Mouse (Mus musculus) ovary, postnatal 14 days (tissue): Measurements from ENCODE around the gene Pde4d.

Source experiments
- DNase-seq: peaks from one replicate; pipeline ENCODE4 v3.0.0; 2022; ENCODE audit warnings: low spot score

Gene Pde4d

DNA sequence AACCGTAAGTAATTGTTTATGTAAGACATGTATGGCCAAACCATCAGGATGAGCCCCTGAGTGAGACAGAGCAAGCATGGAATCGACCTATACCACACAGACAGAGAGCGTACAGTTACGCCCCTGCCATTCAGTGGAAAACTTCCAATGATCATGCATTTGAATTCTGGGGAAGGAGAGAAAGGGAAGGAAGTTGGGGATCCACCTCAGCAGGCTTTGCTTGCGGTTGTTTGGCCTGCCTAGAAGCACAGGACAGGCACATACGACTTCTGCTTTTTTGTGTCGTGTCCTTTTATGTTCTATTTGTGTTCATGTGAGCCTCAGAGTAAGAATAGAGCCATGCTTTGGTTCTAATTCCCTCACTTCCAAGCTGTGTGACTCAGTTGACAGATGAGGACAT, 849.1 kb downstream of the Pde4d start:
- no peak for DNase-seq

DNA sequence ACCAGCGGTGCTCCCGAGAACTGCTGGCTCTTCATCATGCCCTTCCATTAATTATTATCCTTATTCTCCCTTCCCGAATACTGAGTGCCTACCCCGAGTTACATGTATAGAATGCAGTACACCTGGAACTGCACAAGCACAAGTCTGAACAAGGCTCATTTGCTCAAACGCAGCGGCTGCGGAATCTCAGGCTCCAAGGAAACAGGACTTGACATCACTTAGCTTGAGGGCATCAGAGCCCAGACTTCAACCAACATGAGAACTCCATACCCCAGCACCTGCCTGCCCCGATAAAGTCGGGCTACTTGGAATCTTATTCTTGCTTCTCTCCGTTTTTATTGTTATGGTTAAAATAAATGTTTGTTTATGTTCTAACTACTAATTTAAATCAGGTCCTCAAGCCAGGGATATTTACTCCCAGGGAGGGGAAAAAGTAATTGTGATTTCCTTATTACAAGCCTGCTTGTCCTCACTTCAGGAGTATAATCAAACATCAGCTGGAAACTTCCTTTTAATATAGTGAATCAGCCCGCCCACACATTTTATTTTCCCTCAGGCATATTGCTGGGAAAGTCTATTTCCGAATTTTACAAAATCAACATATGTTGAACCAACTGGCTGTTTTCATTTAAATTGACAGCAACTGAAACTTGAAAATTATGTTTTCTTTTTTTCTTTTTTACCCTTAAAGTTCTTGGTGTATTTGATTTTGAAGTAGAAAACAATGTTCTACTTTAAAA, 849.9 kb downstream of the Pde4d start:
- DNase-seq: no peak

DNA sequence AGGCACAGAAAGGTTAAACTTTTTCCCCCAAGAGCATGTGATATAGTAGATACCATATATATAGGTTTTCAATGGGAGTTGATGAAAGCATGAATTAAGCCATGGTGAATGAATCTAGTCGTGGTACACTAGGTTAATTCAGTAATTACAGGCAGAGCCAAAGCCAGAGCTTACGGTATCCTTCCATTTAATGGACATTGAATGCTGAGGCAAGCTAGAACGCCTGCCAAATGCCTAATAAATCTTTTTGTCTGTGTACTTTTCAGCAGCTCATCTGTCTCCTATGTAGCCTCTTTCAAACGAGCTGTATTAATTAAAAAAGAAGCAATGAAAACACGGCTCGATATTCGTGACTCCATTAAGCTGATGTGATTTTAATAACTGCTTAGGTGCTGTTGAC, 862.8 kb downstream of the Pde4d start:
- DNase-seq: no peak

DNA sequence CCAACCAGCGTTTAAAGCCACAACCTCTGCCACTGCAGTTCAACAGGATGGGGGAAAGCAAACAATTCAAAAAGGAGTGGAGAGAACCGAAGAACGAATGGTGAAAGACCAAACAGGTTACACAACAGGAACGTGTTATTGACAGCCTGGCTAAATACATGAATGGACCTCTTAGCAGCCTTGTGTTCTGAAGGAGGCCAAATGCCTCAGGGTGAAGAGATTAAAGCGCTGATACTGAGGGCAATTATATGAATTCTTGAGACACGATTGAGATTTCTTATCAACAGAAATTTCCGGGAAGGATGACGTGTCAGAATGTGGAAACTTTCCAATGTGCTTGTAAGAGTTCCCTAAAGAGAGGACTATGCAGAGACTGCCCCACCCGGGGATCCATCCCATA, 865.9 kb downstream of the Pde4d start:
- DNase-seq: no peak

DNA sequence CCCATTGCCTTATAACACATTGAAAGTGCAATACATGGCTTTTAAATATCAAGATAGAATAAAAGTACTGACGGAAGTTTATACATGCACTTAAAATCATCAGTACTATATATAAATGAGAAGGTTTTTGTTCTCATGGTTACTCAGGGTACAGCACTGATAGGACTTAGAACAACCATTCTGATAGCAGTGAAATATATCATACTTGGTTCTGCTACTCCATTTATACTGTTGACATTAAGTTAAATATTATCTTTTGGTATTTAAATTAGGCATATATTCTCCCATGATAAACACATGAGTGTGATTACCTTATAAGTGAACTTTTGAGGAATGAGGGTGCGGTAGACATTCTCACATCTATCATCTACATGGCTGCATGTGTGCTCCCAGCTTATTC, 867.9 kb downstream of the Pde4d start:
- DNase-seq: no peak

DNA sequence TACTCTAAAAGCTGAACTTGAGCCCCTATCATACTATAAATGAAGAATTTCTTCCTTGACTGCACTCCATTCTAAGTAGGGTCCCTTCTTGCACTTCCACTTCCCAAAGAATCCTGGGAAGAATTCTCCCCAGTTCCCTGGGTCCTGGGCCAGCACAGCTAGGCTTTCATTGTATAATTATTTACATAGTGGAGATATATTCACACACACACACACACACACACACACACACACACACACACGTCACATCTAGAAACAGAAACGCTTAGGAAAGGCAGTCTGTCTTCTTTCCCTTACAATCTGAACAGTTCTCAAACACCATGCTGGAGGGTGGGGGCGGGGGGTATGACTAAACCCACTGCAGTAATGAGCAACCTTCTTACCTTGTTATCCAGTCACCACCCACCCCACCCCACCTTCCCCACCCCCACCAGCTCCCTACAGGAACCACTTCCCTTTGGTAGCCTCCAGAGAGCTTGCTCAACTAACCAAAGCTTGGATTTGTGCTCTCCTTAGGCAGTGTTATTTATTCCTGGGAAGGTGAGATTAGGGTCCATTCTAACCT, 868.8 kb downstream of the Pde4d start:
- DNase-seq: no peak

DNA sequence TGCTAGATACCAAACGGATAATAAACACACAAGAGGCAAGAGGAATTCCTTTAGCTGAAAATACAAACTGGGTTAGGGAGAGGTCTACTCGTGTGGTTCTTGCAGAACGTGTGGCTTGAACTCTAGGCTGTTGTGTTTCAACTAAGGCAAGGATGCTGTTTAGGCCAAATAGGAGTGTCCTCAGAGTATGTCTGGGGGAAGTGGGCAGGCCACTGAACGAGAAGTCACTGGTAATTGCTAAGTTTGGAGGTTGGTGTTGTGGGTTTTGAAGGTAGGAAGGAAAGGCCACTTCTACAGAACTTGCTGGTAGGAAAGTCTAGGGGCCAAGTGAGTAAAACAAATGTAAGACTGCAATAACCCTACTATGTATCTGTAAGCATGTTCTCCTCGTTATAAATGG, 876.3 kb downstream of the Pde4d start:
- DNase-seq: no peak

DNA sequence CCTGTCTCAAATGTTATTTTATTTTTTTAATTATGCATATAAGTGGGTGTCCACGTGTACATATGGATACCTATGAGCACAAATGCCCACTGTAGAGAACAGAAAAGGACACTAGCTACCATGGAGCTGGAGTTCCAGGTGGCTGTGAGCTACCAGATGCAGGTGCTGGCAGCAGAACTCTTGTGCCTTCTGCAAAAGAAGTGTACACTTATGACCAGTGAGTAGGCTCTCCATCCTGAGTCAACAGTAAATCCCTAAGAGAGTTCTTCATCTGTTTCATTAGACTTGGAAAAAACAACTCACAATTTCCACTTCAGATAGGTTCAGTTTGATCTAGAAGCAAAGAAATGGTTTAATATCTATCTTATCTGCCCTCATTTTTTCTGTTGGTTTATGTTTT, 881.8 kb downstream of the Pde4d start:
- no peak for DNase-seq

DNA sequence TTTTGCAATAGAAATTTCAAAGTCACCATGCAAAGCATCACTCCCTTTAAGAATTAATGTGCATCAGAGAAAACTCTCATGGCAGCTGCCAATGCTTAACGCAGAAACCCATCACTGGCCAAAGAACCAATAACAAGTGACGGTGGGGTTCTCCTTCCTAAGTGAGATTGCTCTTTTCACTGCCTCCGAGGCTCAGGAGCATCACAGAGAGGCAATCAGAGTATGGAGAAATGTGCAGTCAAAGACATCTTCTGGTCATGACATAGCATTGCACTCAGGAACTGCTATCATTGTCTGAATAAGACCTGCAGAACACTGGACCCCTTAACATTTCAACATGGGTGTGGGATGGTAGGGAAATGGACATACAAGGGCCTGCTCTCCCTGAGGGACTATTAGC, 892.2 kb downstream of the Pde4d start:
- no peak for DNase-seq

DNA sequence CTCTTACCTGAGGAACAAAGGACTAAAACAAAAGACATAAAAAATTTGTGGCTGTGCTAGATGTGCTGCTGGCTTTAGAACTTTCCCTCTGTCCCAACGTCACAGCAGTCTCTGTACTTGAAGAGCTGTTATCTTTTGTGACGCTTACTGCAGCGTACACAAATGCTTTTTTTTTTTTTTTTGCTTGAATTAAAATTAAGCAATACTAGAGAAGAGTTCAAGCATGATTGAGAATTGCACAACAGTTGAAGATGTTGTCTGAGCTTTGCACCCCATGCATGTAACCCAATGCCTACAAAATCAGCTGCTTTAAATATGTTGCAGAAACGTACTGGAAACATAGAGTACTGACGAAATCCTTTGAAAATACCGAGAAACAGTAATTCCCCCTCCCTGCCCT, 892.7 kb downstream of the Pde4d start:
- DNase-seq: no peak

DNA sequence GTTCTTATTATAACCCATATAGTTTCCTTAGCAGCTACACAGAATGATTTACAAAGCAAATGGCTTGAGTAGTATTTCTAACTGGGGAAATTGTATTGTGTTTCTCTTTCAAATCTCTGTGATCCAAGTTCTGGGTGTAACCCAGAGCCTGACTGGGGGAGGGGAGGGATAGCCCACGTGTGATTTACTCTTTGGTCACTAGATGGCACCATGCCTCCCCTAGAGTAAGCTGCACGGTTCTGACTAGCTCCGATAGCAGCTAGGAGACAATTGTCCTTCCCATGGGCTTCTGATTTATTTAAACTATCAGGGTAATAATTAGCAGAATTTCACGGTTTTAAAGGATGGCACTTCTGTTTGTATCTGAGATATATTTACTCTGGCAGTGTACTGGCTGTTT, 893.8 kb downstream of the Pde4d start:
- DNase-seq: peak; percentile 69

DNA sequence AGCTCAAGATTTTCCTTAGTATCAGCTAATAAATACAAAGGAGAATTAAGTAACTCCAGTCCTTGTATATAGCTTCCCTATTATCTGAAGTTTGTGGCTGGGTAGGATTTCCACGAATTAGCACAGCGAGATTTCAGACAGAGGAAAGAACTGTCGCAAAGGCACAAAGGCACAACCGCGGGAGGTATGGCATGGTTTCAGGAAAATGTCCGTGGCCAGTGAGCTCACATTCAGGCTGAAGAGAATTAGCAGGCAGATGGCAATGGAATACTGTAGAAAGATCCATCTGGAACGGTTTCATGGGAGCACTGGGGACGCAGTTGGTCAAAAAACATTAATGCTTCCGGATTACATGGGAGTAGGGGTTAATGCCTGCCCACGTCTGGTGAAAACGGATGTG, 898.0 kb downstream of the Pde4d start:
- DNase-seq: no peak

DNA sequence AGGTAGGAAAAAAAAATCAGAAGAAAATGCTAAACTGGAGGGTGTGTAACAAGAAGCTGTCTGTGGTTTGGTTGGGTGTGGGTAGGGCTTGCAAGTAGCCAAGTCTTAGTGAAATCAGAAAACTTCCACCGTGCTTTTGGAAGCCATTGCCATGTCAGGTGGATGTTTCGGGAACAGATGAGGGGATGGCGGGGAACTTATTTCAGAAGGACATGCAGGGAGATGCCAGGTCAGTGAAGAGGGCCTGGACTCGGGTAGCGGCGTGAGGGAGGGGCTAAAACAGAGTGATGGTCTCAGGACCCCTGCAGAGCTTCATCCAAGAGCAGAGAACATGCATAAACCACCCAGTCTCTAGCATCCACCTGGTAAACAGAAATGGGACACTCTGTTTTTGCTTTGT, 898.6 kb downstream of the Pde4d start:
- DNase-seq: no peak

DNA sequence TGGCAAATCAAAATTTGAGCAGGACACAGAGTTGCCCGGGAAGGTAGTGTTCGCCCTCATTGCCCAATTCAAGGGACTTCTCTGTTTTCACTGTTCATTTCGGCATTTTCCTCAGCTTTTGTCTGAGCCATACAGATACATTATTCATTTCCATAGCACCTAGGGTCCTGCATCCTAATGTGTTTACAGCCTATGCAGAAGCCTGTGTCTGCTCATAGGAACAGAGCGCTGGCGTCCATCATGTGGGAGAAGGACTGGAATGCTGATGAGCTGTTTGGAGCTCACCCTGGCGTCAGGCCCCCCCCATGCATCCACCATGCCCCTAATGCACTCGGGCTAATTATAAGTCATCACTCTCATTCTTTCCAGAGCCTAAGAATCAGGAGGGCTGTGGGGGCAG, 900.4 kb downstream of the Pde4d start:
- DNase-seq: no peak

DNA sequence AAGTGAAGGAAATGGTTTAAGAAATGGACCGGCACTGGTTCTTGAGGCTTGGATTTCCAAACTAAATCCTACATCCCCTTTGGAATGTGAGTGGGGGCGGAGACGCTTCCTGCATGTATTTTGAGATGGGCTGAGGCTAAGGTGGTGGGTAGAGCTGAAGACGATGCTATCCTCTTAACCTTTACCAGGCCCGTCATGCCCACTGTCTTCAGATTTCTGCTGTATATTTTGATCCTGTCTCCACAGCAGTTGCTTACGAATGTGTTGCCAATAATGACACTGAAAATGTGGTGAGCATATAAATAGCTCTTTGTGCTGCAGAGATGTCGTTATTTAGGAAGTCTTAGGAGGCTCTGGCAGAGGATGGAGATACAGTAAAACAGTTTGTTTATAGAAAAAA, 904.3 kb downstream of the Pde4d start:
- DNase-seq: no peak

DNA sequence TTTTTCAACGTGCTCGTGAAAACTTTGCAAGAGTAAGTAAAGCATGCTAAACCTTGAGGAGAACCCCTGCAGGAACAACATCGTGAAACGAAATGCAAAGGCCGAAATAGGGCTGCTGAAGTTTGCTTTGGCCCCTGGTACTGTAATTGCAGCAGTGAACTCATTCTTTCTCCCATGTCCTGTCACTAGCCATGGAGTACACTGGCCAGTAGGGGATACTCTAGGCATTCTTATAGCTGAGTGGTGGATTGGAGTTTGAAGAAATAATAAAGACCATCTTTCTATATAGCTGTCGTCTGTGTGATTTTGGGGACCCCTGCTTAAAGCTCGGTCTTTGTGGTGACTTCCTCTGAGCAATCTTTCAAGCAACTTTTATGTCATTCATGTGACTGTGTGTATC, 906.5 kb downstream of the Pde4d start:
- no peak for DNase-seq

DNA sequence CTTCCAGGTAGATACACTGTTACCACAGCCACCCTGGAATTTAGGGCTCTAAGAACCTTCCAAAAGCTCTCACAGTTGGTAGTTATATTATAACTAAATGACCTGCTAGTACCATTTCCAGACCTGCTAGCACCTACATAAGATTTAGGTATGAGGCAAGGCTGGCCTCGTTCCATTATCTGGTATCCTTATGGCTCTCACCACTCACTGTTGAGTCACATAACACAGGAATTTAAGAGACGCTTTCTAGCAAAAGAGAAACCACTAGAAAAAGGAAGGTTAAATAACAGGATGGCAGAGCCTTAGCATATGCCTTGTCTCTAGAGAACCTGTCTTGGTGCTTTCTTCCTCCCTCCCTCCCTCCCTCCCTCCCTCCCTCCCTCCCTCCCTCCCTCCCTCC, 910.2 kb downstream of the Pde4d start:
- DNase-seq: no peak

DNA sequence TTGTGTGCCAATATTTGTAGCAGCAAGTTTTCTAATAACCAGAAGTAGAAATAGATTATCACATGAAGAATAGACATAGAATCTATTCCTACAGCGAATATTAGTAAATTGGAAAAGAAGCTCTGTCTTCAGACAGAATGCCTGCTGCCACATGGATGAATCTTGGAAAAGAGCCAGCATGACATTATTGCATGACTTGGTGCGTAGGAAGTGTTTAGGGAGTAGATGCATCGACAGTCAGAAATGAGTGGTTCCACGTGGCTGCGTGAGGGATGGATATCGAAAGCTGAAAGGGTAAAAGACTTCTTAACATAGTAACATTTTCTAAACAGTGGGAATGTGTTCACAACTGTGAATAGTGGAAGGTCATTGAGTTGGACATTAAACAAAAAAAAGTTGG, 912.6 kb downstream of the Pde4d start:
- no peak for DNase-seq

DNA sequence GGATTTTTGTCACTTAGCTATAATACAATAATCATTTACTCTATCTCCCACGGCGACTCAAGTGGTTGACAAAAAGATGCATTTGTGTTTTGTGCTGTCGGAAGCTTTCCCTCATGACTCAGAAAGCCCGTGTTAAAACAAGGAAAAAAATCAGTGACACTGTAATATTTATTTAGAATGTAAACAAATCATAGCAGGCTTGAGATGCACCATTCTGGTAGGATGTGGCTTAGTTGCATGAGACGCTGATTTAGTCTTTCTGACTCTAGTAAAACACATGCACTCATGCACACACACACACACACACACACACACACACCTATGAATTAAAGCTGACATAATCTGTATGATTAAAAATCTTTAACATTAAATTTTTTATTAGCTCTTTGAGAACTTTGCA, 924.7 kb downstream of the Pde4d start:
- no peak for DNase-seq

DNA sequence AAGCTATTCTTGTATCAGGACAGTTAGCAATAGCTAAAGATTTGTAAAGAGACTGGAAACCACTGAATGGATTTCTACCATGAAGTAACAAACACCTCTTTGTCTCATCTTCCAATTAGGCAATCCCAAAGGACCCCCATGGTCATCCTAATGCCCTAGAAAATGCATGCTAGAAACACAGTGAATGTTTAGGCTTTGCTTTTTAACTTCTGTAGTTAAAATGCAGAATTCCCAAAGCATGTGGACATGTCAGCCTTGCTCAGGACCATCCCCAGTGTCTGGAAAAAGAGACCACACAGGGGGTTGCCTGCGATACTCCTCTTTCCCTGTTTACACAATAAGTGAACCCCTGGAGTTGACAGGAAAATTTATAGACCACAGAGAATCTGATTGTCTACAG, 926.9 kb downstream of the Pde4d start:
- DNase-seq: no peak

DNA sequence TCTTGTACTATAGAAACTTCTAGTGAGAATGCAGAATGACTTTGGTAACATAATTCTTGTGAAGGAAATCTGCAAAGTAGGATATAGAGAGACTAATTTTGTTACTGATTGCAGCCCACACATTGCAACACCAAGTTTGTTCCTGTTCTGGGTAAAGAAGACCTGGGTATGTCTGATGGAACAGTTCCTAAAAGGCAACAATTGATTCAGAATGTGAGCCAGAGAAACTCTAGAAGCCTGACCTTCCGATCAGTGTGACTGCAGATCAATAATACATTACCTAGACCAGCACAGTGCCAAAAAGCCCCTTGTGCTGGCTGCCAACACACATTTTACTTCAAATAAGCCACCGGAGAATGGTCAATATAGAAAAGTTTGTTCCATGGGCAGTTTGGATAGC, 930.4 kb downstream of the Pde4d start:
- DNase-seq: no peak

DNA sequence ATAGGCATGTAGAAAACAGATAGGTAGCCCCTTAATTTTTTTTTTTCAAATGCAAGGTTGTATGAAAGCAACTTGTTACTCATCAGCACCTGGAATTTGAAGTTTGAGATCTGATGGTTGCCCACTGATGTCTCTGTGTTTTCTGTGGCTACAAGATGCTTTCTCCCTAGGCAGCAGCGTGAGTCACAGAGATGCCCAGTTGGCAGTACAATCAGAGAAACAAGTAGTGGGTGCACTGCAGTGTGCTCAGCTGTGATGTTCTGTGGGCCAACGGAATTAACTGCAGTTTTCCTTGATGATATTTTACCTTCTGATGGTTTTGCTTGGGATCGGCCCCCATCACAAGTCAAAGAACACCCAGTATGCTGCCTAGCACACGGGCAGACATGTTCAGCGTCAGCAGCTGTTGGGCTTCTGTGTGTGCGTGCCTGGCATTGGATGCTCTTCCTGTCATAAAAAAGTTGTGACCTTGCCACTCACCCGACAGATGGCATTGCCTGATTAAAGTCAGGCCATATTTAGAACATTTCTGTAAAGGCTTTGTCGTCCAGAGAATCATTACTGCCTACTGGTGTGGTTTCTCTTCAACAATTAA, 939.0 kb downstream of the Pde4d start:
- DNase-seq: no peak

DNA sequence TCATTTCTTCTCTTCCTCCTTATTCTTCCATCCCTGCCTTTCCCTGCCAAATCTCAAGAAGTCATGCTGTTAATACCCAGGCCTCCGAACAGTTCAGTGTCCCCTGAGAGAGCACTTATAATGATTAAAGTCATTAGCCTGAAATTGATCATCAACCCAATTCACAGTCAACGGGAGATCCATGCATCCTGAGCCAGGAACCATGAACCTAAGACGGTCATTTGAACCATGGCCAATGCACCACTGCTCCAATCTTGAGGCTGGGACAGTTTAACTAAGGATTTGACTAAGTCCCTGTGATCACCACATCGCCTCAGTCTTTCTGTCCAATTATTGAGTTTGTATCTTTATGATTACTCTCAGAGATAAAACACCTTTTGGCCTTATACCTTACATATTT, 952.6 kb downstream of the Pde4d start:
- DNase-seq: no peak

DNA sequence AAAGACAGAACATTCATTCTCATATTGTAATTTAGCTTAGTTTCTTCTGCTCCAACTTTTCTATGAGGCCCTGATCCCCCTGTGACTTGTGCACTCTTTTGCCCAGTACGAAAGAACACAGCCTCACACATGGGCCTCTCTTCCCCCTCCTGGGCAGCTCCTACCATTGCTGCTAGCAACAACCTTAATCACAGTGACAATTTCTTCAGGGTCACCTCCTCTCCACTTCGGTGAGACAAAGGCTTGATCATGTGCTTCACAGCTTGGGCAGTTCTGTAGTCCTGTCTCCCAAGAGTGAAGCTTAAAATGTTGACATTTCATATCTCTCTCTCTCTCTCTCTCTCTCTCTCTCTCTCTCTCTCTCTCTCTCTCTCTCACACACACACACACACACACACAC, 953.2 kb downstream of the Pde4d start:
- no peak for DNase-seq
